Comparison of ENCODE assay signal across 14 mouse cellular contexts in the genomic region with DNA sequence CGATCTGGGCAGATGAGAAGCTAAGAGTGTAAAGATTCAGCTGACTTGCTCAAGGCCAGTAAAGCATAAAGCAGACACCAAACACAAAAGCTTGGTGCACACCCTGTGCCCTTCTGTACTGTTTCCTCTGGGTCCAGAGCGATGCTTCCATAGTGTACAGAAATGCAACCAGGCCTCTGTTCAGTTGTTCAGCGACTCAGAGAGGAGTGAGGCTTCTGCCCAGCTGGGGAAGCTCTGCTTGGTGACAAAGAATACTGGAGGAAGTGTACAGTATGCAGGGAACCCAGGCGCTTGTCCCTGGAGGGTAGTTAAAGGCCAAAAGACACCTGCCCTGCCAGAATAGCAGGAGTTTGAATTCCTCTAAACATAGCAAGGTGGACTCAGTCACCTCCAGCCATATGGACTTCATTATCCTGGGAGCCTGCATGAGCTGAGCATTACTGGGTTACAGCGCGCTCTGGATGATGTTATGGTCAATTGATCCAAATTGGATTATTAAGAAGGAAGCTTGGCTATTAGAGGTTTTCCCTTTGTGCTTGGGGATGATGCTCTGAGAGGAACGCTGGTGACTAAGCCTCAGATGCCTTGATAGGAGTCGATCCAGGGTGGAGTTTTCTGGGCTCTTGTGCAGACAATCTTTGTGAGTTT.
A peak's percentile ranks its signal among the peaks of the same experiment; 100 is the strongest.
DNase-seq lines count a peak whose midpoint lies in the region.
"Had no signal": no experiment of that assay in that cellular context is flagged by ENCODE, and none has a peak within 500 bp of the region (broad histone marks: within the 10 kb centered on the region; RNA-seq: fewer than 3 reads in every experiment).

No protein-coding gene starts in this region.

- DNase-seq in heart, adult 11 months, result peak; percentile 74
- DNase-seq in heart, adult 18-20 months, result no peak
- peak; percentile 63 for DNase-seq in embryo, embryonic 10.5 days (ENCODE audit: low spot score)
- peak; percentile 83 for DNase-seq in forelimb bud, embryonic 11.5 days (ENCODE audit: low read depth, low spot score)
- DNase-seq in mesoderm, embryonic 11.5 days (ENCODE audit: low read depth, low spot score), result peak; percentile 52
- no peak for DNase-seq in thymus, postnatal 25 days
- no peak for DNase-seq in B cell, adult 2 months
- no peak for DNase-seq in testis, postnatal 10 days (ENCODE audit: low spot score)
- DNase-seq: cerebellum, adult 2 months; gastrocnemius, postnatal 25 days; kidney, adult 9 months; kidney, postnatal 36 days; lung, postnatal 14 days; right cerebral cortex, postnatal 4 days had no signal

Comparison
In these comparisons a context has a peak if more than half of its experiments do, and no peak if none do; other contexts are left out.
1. DNase-seq: peak in heart, adult 11 months (single experiment), embryo, embryonic 10.5 days (single experiment), forelimb bud, embryonic 11.5 days (single experiment) and mesoderm, embryonic 11.5 days (single experiment); none in heart, adult 18-20 months (0 of 2), thymus, postnatal 25 days (single experiment), B cell, adult 2 months (0 of 2) and testis, postnatal 10 days (single experiment).